Mouse (Mus musculus): ENCODE measurements around the gene Galnt9.

DNA sequence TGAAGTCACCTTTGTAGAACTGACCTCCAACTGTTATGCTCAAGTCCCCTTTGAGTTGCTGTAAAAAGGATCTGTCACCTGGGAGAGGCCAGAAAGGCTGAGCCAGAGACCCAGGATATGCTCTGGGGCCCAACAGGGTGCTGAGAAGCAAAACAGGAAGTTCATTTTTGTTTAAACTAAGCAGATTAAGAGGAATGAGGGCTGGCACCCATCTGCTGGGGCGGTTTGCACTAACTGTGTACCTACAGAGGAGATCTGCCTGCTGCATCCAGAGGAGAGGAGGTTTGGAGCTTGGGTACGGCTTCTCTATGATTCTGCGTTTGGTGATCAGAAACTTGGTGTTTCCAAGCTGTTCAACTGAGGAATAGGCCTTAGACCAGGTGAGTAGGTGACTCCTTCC is 29.5 kb upstream of the Galnt9 start:
- TF ChIP-seq CTCF (IDR thresholded peaks at IDR 0.05; ENCODE audit: borderline replicate concordance, extremely low read depth, insufficient read depth, insufficient read length) (no peak), POLR2A (IDR thresholded peaks at IDR 0.05; ENCODE audit: borderline replicate concordance, extremely low read depth, insufficient read depth, insufficient read length, poor library complexity, severe bottlenecking) (no peak)

All from brain, embryonic 14.5 days (tissue).